Mouse (Mus musculus): Measurements from ENCODE around the gene Rmdn3. TPM values are rescaled to one million over a fixed set of nuclear protein-coding genes. Genes with fewer than 3 reads are reported as not detected.

Gene Rmdn3
- polyA plus RNA-seq, 1 experiment from 2014 or later = 185 TPM

DNA sequence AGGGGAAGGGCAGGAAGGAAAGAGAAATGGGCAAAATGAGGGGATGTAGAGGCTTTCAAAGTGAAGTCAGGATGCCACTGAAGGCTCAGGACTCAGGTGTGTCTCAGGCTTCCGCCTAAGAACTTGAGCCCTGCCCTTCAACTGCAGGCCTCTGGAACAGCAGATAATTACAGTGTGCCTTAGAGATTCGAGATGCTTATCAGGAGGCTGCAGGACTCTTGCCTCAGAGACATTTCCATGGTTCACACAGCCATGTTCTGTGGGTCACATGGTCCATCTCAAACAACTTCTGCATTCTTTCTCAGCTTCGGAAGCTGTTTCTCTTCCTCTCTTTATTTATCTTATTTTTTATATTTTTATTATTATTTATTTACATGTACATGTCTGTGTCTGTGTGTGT lies 6.3 kb upstream of the Rmdn3 start:
- Histone ChIP-seq H3K27me3 (replicated peaks; ENCODE audit: control insufficient read depth, insufficient read depth, low read length) (no peaks in the 10 kb centered on the region), H3K4me3 (ENCODE audit: low read depth, low read length) (no peak overlapping the region), H3K4me2 (replicated peaks; ENCODE audit: low read depth) (0 out of 2 replicates have a peak overlapping the region, but pooled peaks have one; percentile 6), H3K27ac (ENCODE audit: low read depth, low read length) (peak overlapping the region; percentile 79), H3K36me3 (ENCODE audit: control insufficient read depth, insufficient read depth) (no peaks in the 10 kb centered on the region), H3K9ac (ENCODE audit: low read depth, low read length) (no peak overlapping the region), H3K4me1 (replicated peaks; ENCODE audit: control insufficient read depth, insufficient read depth, low read length) (no peaks in the 10 kb centered on the region; the same call in 1 of the 2 replicates), H3K9me3 (ENCODE audit: control insufficient read depth) (no peaks in the 10 kb centered on the region)
- ATAC-seq = no peak
- 29% methylated on average over 3 of the region's 3 CpGs for WGBS
- no peak for TF ChIP-seq CTCF (IDR thresholded peaks at IDR 0.05; ENCODE audit: low read depth)

GRCm38 (mm10) chr2:119161247-119161646 lies 4.4 kb upstream of the Rmdn3 start:
- H3K36me3 ChIP-seq (ENCODE audit: control insufficient read depth, insufficient read depth) = no peaks in the 10 kb centered on the region
- H3K4me1 ChIP-seq (replicated peaks; ENCODE audit: control insufficient read depth, insufficient read depth, low read length) = peaks cover 3% of the 10 kb centered on the region; the same call in 1 of the 2 replicates
- TF ChIP-seq CTCF (IDR thresholded peaks at IDR 0.05; ENCODE audit: low read depth) = no peak
- 68% methylated on average over 2 of the region's 2 CpGs for WGBS
- no peak overlapping the region for H3K4me2 ChIP-seq (replicated peaks; ENCODE audit: low read depth)
- no peak overlapping the region for H3K9ac ChIP-seq (ENCODE audit: low read depth, low read length)
- no peaks in the 10 kb centered on the region for H3K27me3 ChIP-seq (replicated peaks; ENCODE audit: control insufficient read depth, insufficient read depth, low read length)
- no peaks in the 10 kb centered on the region for H3K9me3 ChIP-seq (ENCODE audit: control insufficient read depth)
- no peak for ATAC-seq
- H3K27ac ChIP-seq (ENCODE audit: low read depth, low read length) = no peak overlapping the region
- H3K4me3 ChIP-seq (ENCODE audit: low read depth, low read length) = no peak overlapping the region

DNA sequence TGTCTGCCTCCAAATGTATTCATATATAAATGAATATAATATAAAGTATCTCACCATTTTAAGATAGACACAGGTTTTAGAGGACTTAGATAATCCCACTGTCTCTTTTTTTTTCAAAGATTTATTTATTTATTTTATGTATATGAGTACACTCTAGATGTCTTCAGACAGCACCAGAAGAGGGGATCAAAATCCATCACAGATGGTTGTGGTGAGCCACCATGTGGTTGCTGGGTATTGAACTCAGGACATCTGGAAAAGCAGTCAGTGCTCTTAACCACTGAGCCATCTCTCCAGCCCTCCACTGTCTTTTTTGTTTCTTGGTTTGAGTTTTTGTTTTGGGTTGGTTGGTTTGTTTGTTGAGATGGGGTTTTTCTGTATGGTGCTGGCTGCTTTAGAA lies 1.0 kb upstream of the Rmdn3 start:
- ATAC-seq = no peak
- Histone ChIP-seq H3K4me2 (replicated peaks; ENCODE audit: low read depth) (no peak overlapping the region), H3K9ac (ENCODE audit: low read depth, low read length) (no peak overlapping the region), H3K27me3 (replicated peaks; ENCODE audit: control insufficient read depth, insufficient read depth, low read length) (no peaks in the 10 kb centered on the region), H3K9me3 (ENCODE audit: control insufficient read depth) (no peaks in the 10 kb centered on the region), H3K4me1 (replicated peaks; ENCODE audit: control insufficient read depth, insufficient read depth, low read length) (peaks cover 3% of the 10 kb centered on the region), H3K36me3 (ENCODE audit: control insufficient read depth, insufficient read depth) (peaks cover 13% of the 10 kb centered on the region), H3K4me3 (ENCODE audit: low read depth, low read length) (no peak overlapping the region), H3K27ac (ENCODE audit: low read depth, low read length) (no peak overlapping the region)
- TF ChIP-seq CTCF (IDR thresholded peaks at IDR 0.05; ENCODE audit: low read depth) = no peak

- TF ChIP-seq CTCF (IDR thresholded peaks at IDR 0.05; ENCODE audit: low read depth) = no peak
- 2% methylated on average over 34 of the region's 34 CpGs for WGBS
- Histone ChIP-seq H3K4me1 (replicated peaks; ENCODE audit: control insufficient read depth, insufficient read depth, low read length) (peaks cover 3% of the 10 kb centered on the region; the same call in 1 of the 2 replicates), H3K9ac (ENCODE audit: low read depth, low read length) (peak overlapping the region; percentile 98), H3K4me3 (ENCODE audit: low read depth, low read length) (peak overlapping the region; percentile 100), H3K4me2 (replicated peaks; ENCODE audit: low read depth) (peak overlapping the region; percentile 89), H3K9me3 (ENCODE audit: control insufficient read depth) (no peaks in the 10 kb centered on the region), H3K27ac (ENCODE audit: low read depth, low read length) (peak overlapping the region; percentile 98), H3K36me3 (ENCODE audit: control insufficient read depth, insufficient read depth) (peaks cover 28% of the 10 kb centered on the region), H3K27me3 (replicated peaks; ENCODE audit: control insufficient read depth, insufficient read depth, low read length) (no peaks in the 10 kb centered on the region)
- ATAC-seq = peak; percentile 7; the same call in 1 of the 2 replicates
These were observed 653 bp downstream of the Rmdn3 start for GRCm38 (mm10) chr2:119156081-119156680.

GRCm38 (mm10) chr2:119155388-119155787 lies 1.4 kb downstream of the Rmdn3 start:
- Histone ChIP-seq H3K27me3 (replicated peaks; ENCODE audit: control insufficient read depth, insufficient read depth, low read length) (no peaks in the 10 kb centered on the region), H3K4me3 (ENCODE audit: low read depth, low read length) (peak overlapping the region; percentile 100), H3K9ac (ENCODE audit: low read depth, low read length) (peak overlapping the region; percentile 98; the same call in 1 of the 2 replicates), H3K9me3 (ENCODE audit: control insufficient read depth) (no peaks in the 10 kb centered on the region), H3K27ac (ENCODE audit: low read depth, low read length) (peak overlapping the region; percentile 98), H3K36me3 (ENCODE audit: control insufficient read depth, insufficient read depth) (peaks cover 36% of the 10 kb centered on the region), H3K4me1 (replicated peaks; ENCODE audit: control insufficient read depth, insufficient read depth, low read length) (peaks cover 3% of the 10 kb centered on the region; the same call in 1 of the 2 replicates), H3K4me2 (replicated peaks; ENCODE audit: low read depth) (peak overlapping the region; percentile 89)
- ATAC-seq = peak; percentile 67
- WGBS = 50% methylated on average over 9 of the region's 9 CpGs
- no peak for TF ChIP-seq CTCF (IDR thresholded peaks at IDR 0.05; ENCODE audit: low read depth)

GRCm38 (mm10) chr2:119154683-119155082 lies 2.2 kb downstream of the Rmdn3 start:
- peak overlapping the region; percentile 98 for H3K27ac ChIP-seq (ENCODE audit: low read depth, low read length)
- ATAC-seq = peak; percentile 56
- no peak for TF ChIP-seq CTCF (IDR thresholded peaks at IDR 0.05; ENCODE audit: low read depth)

More at GRCm38 (mm10) chr2:119154683-119155082, 2.2 kb downstream of the Rmdn3 start:
- H3K36me3 ChIP-seq (ENCODE audit: control insufficient read depth, insufficient read depth) = peaks cover 43% of the 10 kb centered on the region
- 42% methylated on average over 2 of the region's 2 CpGs for WGBS
- H3K9ac ChIP-seq (ENCODE audit: low read depth, low read length) = no peak overlapping the region
- H3K4me1 ChIP-seq (replicated peaks; ENCODE audit: control insufficient read depth, insufficient read depth, low read length) = peaks cover 3% of the 10 kb centered on the region; the same call in 1 of the 2 replicates
- H3K27me3 ChIP-seq (replicated peaks; ENCODE audit: control insufficient read depth, insufficient read depth, low read length) = no peaks in the 10 kb centered on the region
- H3K9me3 ChIP-seq (ENCODE audit: control insufficient read depth) = no peaks in the 10 kb centered on the region
- peak overlapping the region; percentile 89 for H3K4me2 ChIP-seq (replicated peaks; ENCODE audit: low read depth)
- H3K4me3 ChIP-seq (ENCODE audit: low read depth, low read length) = no peak overlapping the region
